Mouse (Mus musculus): Measurements from ENCODE around the gene Fry.

Gene Fry

GRCm38 (mm10) chr5:150176251-150177015 is 58.0 kb downstream of the Fry start:
- no peak for DNase-seq

- no peak for DNase-seq
Observed at GRCm38 (mm10) chr5:150177757-150178156, 59.3 kb downstream of the Fry start.

- DNase-seq, result no peak
Observed at GRCm38 (mm10) chr5:150178194-150178801, 59.9 kb downstream of the Fry start.

- DNase-seq, result no peak
Observed at GRCm38 (mm10) chr5:150180985-150181607, 62.7 kb downstream of the Fry start.

GRCm38 (mm10) chr5:150184959-150185358 is 66.5 kb downstream of the Fry start:
- no peak for DNase-seq

- DNase-seq, result no peak
Observed at GRCm38 (mm10) chr5:150186121-150186520, 67.7 kb downstream of the Fry start.

- no peak for DNase-seq
Observed at GRCm38 (mm10) chr5:150186676-150187075, 68.2 kb downstream of the Fry start.

GRCm38 (mm10) chr5:150188031-150188430 is 69.6 kb downstream of the Fry start:
- DNase-seq, result no peak

GRCm38 (mm10) chr5:150190454-150191358 is 72.3 kb downstream of the Fry start:
- DNase-seq, result no peak

- peak; percentile 83 for DNase-seq
Observed at GRCm38 (mm10) chr5:150195514-150196210, 77.2 kb downstream of the Fry start.

GRCm38 (mm10) chr5:150196211-150196585 is 77.8 kb downstream of the Fry start:
- no peak for DNase-seq

GRCm38 (mm10) chr5:150196881-150197311 is 78.5 kb downstream of the Fry start:
- no peak for DNase-seq

- DNase-seq, result no peak
Observed at GRCm38 (mm10) chr5:150206749-150207148, 88.3 kb downstream of the Fry start.

- no peak for DNase-seq
Observed at GRCm38 (mm10) chr5:150207596-150207995, 89.2 kb downstream of the Fry start.

GRCm38 (mm10) chr5:150208009-150208408 is 89.6 kb downstream of the Fry start:
- no peak for DNase-seq

GRCm38 (mm10) chr5:150214081-150214480 is 95.6 kb downstream of the Fry start:
- no peak for DNase-seq

GRCm38 (mm10) chr5:150216066-150216465 is 97.6 kb downstream of the Fry start:
- DNase-seq, result no peak

GRCm38 (mm10) chr5:150219457-150219856 is 101.0 kb downstream of the Fry start:
- no peak for DNase-seq

- no peak for DNase-seq
Observed at GRCm38 (mm10) chr5:150220333-150220732, 101.9 kb downstream of the Fry start.

GRCm38 (mm10) chr5:150221806-150222205 is 103.4 kb downstream of the Fry start:
- no peak for DNase-seq

GRCm38 (mm10) chr5:150223546-150224239 is 105.2 kb downstream of the Fry start:
- no peak for DNase-seq

- no peak for DNase-seq
Observed at GRCm38 (mm10) chr5:150229086-150229485, 110.6 kb downstream of the Fry start.

Measured in right cerebral cortex, adult 18-20 months (tissue).